Mouse (Mus musculus): Measurements from ENCODE around the gene Il13.

Il13 gene

GRCm38 (mm10) chr11:53634556-53634955 is at the start of gene Il13:
Gene Il13 (minus strand): TSS chr11:53634702.
- no peak for DNase-seq (ENCODE audit: low spot score)

GRCm38 (mm10) chr11:53682994-53683530 is 48.6 kb upstream of the Il13 start:
- peak; percentile 38 for DNase-seq (ENCODE audit: low spot score)

GRCm38 (mm10) chr11:53682170-53682569 is 47.7 kb upstream of the Il13 start:
- DNase-seq (ENCODE audit: low spot score) = no peak

GRCm38 (mm10) chr11:53681686-53682085 is 47.2 kb upstream of the Il13 start:
- DNase-seq (ENCODE audit: low spot score) = no peak

- peak; percentile 44 for DNase-seq (ENCODE audit: low spot score)
These were observed 45.6 kb upstream of the Il13 start for GRCm38 (mm10) chr11:53680141-53680540.

GRCm38 (mm10) chr11:53671414-53671813 is 36.9 kb upstream of the Il13 start:
- DNase-seq (ENCODE audit: low spot score) = no peak

GRCm38 (mm10) chr11:53664091-53664490 is 29.6 kb upstream of the Il13 start:
- no peak for DNase-seq (ENCODE audit: low spot score)

- DNase-seq (ENCODE audit: low spot score) = no peak
These were observed 28.5 kb upstream of the Il13 start for GRCm38 (mm10) chr11:53662794-53663674.

GRCm38 (mm10) chr11:53657828-53658227 is 23.3 kb upstream of the Il13 start:
- DNase-seq (ENCODE audit: low spot score) = no peak

GRCm38 (mm10) chr11:53657381-53657780 is 22.9 kb upstream of the Il13 start:
- DNase-seq (ENCODE audit: low spot score) = no peak

- no peak for DNase-seq (ENCODE audit: low spot score)
These were observed 22.2 kb upstream of the Il13 start for GRCm38 (mm10) chr11:53656558-53657202.

GRCm38 (mm10) chr11:53655043-53655442 is 20.5 kb upstream of the Il13 start:
- no peak for DNase-seq (ENCODE audit: low spot score)

- no peak for DNase-seq (ENCODE audit: low spot score)
These were observed 17.9 kb upstream of the Il13 start for GRCm38 (mm10) chr11:53652427-53652826.

GRCm38 (mm10) chr11:53651441-53651840 is 16.9 kb upstream of the Il13 start:
- no peak for DNase-seq (ENCODE audit: low spot score)

- no peak for DNase-seq (ENCODE audit: low spot score)
These were observed 9.5 kb upstream of the Il13 start for GRCm38 (mm10) chr11:53644017-53644416.

GRCm38 (mm10) chr11:53642744-53643279 is 8.3 kb upstream of the Il13 start:
- no peak for DNase-seq (ENCODE audit: low spot score)

GRCm38 (mm10) chr11:53637803-53638260 is 3.3 kb upstream of the Il13 start:
- no peak for DNase-seq (ENCODE audit: low spot score)

GRCm38 (mm10) chr11:53637046-53637802 is 2.7 kb upstream of the Il13 start:
- no peak for DNase-seq (ENCODE audit: low spot score)

GRCm38 (mm10) chr11:53636183-53636646 is 1.7 kb upstream of the Il13 start:
- no peak for DNase-seq (ENCODE audit: low spot score)

GRCm38 (mm10) chr11:53635590-53636182 is 1.2 kb upstream of the Il13 start:
- no peak for DNase-seq (ENCODE audit: low spot score)

GRCm38 (mm10) chr11:53633644-53634043 is 858 bp downstream of the Il13 start:
- no peak for DNase-seq (ENCODE audit: low spot score)
